Mouse (Mus musculus) cerebellum, postnatal 36 days (tissue): Measurements from ENCODE around the gene Olfr710.
"Not testable (repeated sequence)": the region's sequence is repeated elsewhere in the genome, so short reads cannot be mapped to it uniquely, and the experiment has no call there.

Experiments
- DNase-seq, 2 experiments: peaks; one replicate each; pipeline ENCODE4 v3.0.0; 2021 to 2022; ENCODE audit warnings: mixed read lengths in 2 of 2

The Olfr710 gene

GRCm38 (mm10) chr7:106948212-106948611, at the start of gene Olfr710:
Gene Olfr710, minus strand, starts transcription at chr7:106948312.
- DNase-seq, result no peak

- no peak for DNase-seq
These were observed 37.1 kb upstream of the Olfr710 start for GRCm38 (mm10) chr7:106985236-106985635.

GRCm38 (mm10) chr7:106975353-106975752, 27.2 kb upstream of the Olfr710 start, which contains the start of gene Olfr711:
Gene Olfr711, minus strand, starts transcription at chr7:106975453.
- no peak for DNase-seq

GRCm38 (mm10) chr7:106967503-106967902, 19.4 kb upstream of the Olfr710 start:
- DNase-seq, result not testable (repeated sequence)

GRCm38 (mm10) chr7:106963837-106964236, 15.7 kb upstream of the Olfr710 start, which contains the start of gene Olfr6:
Gene Olfr6, minus strand, starts transcription at chr7:106963937.
- no peak for DNase-seq

GRCm38 (mm10) chr7:106932119-106932518, 16.0 kb downstream of the Olfr710 start, which contains the start of gene Olfr709-ps1:
Gene Olfr709-ps1, minus strand, starts transcription at chr7:106932219.
- DNase-seq, result no peak

GRCm38 (mm10) chr7:106920961-106921360, 27.2 kb downstream of the Olfr710 start:
- DNase-seq, result not testable (repeated sequence)

GRCm38 (mm10) chr7:106907676-106908075, 40.4 kb downstream of the Olfr710 start, which contains the start of gene Olfr1532-ps1:
Gene Olfr1532-ps1, plus strand, starts transcription at chr7:106908001.
- DNase-seq, result no peak

GRCm38 (mm10) chr7:106901141-106901540, 47.0 kb downstream of the Olfr710 start, which contains the start of gene Olfr707:
Gene Olfr707, minus strand, starts transcription at chr7:106901241.
- DNase-seq, result not testable (repeated sequence)
